Mouse (Mus musculus): ENCODE data around the gene Akr1a1.

DNA sequence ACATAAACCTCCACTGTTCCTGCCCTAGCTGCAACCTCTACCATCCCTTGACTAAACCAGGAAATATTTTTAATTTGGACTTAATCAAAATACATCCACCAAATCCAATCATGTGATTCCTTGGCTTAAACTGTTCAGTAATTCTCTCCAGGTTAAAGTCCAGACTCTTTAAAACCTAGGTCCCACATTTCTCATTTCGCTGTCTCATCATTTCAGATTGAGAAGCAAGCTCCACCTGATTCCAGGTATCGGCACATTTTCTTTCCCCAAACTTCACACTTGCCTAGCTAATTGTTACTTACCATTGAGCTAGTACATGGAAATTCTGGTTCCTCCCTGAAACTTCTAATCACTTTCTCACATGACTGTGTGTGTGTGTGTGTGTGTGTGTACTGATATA is 2.1 kb downstream of the Akr1a1 start:
- TF ChIP-seq EP300 (IDR thresholded peaks at IDR 0.05; ENCODE audit: low read depth): no peak
- TF ChIP-seq CTCF (IDR thresholded peaks at IDR 0.05; ENCODE audit: low read depth): no peak

All from heart, postnatal 0 days (tissue).